Mouse (Mus musculus) G1E (cell line): Measurements from ENCODE around the gene Pik3ip1.

Source experiments
- CTCF ChIP-seq: IDR thresholded peaks from 2 replicates; pipeline ENCODE4 v1.5.1; 2012; ENCODE audit warnings: low read depth, low read length, inconsistent platforms, mixed read lengths
- GATA1 ChIP-seq: IDR thresholded peaks from 2 replicates; pipeline ENCODE4 v1.6.1; 2012; ENCODE audit warnings: borderline replicate concordance, low read length, inconsistent platforms, mixed read lengths
- GATA2 ChIP-seq: IDR thresholded peaks from 2 replicates; pipeline ENCODE4 v1.6.1; 2012; ENCODE audit warnings: low read depth, low read length, inconsistent platforms, borderline replicate concordance
- POLR2AphosphoS5 ChIP-seq: IDR thresholded peaks from 2 replicates; pipeline ENCODE4 v1.6.1; 2012; ENCODE audit warnings: low read depth, low read length, inconsistent platforms; ENCODE audit not compliant: insufficient replicate concordance
- TAL1 ChIP-seq: conservative IDR thresholded peaks from 2 replicates; pipeline ENCODE4 v1.6.1; 2012; ENCODE audit warnings: low read depth, low read length, inconsistent platforms, mixed read lengths

DNA sequence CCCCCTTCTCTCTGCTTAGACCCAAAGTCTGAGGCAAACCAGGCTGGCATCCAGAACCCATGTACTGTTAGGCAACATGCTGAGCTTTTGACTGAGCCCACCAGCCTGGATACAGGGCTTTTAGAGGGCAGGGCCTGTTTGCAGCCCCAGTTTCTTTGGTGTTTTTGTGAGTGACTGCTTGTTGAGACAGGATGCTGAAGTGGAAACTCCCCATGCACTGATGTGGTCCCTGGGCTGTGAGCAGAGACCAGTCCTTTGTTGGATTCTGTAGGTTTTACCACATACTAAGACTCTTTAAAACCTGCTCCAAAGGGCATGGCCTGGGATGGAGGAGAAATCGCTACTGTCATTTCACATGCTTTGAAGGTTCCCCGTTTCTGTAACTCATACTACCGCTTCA lies 14.7 kb downstream of the Pik3ip1 start:
- TF ChIP-seq CTCF = no peak
- no peak for TF ChIP-seq GATA2
- no peak for TF ChIP-seq TAL1
- no peak for TF ChIP-seq GATA1
- TF ChIP-seq POLR2AphosphoS5 = no peak
